Mouse (Mus musculus) adrenal gland, postnatal 36 days (tissue): Measurements from ENCODE around the gene Prkca. TPM values are rescaled to one million over a fixed set of nuclear protein-coding genes. Genes with fewer than 3 reads are reported as not detected.

ENCODE experiments used
- DNase-seq, 2 experiments: peaks; one replicate each; pipeline ENCODE4 v3.0.0; 2021; ENCODE audit warnings: mixed read lengths in 1 of 2
- total RNA-seq, 2 experiments: library from RNA; stranded (reverse); gene quantifications; 2 replicates each; pipeline ENCODE4 v1.2.3; 2021

Prkca gene
- total RNA-seq, 2 experiments from 2014 or later = 8.0 to 12.7 TPM

DNA sequence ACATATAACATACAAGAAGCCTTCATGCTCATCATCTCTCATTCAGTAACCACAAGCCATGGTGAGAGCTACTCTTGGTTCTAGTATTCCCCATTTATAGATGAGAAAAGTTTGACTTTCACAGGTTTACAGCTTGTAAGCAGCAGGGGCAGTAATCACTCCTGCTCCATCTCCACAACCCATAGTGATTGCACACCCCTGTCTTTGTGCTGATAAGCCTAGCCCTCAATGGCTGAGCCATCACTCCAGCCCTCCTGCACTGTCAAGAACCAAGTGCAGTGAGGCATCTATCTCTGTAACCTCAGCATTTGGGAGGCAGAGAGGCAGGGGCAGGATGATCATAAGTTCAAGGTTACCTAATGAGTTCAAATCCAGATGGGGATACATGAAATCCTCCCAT is 48.4 kb downstream of the Prkca start:
- DNase-seq = no peak

DNA sequence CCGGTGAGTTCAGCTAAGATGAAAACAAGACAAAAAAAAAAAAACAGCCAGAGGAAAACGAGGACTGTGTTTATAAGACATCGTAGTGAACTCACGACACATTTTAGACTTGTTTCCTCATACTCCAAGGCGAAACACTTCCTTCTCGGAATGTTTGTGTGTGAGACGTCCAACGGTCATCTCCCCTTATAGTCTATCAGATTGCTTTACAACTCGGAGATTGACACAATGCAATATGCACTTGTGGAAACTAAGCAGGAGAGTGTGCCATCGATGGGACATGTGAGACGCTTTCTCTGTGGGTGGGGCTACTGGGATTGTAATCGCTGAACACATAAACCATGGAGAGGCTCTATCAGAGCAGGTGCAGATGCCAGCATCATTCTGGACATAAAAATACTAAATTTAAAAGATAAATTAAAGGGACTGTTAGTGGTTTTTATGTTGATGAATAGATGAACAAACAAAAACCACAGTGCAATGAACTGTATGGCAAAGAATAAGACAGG is 49.4 kb downstream of the Prkca start:
- DNase-seq = no peak

DNA sequence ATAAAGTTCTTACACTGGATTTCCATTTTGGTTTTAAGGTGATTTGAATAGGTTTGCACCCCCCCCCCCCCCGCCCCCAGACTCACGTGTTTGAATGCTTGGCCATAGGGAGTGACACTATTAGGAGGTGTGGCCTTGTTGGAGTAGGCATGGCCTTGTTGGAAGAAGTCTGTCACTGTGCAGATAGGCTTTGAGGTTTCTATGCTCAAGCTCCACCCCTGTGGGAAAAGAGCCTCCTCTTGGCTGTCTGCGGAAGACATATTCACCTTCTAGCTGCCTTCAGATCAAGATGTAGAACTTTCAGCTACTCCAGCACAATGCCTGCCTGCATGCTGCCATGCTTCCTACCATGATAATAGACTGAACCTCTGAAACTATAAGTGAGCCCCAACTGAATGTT is 49.9 kb downstream of the Prkca start:
- no peak for DNase-seq

DNA sequence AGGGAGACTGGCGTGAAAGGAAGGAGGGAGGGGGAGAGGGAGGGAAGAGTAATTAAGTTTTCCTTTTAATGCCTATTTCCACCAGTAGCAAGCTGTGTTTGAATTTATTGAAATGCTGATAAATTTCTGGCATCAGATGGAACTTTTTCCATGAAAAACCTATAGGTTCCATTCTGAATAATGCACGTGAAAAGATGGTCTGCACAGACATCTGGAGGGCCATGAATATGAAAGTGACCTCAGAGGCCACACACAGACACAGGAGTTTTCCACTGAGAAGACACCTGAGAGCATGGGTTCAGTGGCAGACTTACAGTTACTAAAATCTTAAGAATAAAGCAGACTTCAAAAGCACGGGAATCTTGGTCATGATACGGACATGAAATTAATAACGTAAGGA is 54.5 kb downstream of the Prkca start:
- DNase-seq = no peak

DNA sequence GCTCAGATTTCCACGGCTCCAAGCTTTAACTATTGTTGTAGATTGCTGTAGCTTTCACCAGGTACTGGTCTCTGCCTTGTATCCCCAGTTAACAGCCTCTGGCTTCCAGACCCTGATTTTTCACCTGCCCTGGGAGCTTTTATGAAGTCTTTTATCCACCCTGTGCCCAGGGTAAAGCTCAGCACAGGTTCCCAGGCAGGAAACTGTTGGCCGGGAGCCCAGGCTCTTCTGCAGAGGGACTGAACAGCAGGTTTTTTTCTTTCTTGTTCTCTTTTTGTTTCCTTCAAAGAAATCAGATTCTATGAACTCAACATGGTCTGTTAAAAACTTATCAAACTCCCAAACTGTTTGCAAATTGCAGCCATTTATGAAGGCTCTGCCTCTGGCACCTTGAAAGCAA is 56.4 kb downstream of the Prkca start:
- DNase-seq = no peak

DNA sequence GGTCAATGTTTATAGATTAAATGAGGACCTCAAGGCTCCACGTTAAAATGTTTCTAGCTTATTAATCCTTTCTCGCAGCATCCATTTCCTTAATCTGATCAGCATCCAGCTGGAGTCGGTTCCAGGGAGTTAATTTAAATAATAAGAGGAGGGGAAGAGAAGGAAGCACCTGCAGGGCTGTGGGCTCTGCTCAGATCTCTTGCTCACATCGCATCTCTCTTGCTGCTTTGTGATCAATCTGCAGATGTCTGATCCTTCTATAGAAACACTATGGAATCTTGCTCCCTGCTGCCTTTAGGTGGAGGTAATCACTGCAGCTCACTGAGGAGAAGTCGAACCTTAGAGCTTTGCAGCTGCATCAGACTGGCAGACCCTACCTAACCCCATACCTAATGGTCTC is 58.7 kb downstream of the Prkca start:
- DNase-seq = no peak

DNA sequence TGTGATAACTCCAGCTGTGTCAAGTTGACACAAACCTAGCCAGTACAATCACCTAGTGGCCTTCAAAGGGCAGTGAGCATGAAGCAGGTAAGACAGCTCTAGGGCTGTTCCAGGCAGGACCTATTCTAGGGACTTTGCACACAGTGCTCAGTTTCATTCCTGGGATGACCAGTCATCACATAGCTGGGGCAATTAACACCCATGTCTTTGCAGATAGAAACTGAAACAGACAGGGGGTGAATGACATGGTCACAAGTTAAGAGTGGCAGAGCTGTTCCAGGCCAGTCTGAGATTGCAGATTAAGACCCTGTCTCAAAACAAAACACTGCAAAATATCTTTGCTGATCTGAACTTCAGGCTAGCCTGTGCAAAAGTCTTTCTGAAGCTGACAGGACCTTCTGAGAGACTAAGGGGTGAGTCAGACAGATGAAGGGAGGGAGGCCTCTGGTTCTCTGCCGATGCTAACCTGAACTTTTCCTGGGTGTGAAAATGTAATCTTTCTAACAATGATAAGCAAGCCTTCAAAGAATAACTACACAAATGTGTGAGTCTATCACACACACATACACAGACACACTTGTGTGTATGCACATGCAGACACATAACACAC is 60.8 kb downstream of the Prkca start:
- no peak for DNase-seq

DNA sequence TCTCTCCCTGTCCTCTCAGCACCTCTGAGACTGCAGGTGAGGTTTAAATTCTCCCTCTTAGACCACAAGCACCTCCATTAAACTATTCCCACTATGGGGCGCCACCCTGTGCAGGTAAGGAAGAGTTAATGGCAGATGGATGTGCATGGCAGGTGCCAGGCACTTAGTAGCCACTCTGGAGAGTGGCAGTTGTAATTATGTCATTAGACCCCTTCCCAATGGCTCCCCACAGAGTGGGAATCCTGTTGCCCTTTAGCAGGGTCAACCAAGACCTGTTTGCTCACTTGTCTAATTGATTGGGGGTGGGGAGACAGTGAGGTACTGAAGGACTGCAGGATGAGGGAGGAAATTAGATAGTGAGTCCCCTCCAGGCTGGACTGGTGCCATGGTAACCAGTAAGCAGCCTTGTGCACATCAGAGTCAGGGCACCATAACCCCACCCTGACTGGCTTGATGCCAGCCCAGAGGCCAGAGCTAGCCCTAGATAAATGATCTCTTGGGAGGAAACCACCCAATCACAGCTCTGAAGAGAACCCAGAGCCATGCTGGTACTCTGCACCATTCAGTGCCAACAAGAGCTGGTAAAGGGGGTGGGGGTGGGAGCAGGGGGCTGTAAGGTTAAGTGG is 63.9 kb downstream of the Prkca start:
- no peak for DNase-seq

DNA sequence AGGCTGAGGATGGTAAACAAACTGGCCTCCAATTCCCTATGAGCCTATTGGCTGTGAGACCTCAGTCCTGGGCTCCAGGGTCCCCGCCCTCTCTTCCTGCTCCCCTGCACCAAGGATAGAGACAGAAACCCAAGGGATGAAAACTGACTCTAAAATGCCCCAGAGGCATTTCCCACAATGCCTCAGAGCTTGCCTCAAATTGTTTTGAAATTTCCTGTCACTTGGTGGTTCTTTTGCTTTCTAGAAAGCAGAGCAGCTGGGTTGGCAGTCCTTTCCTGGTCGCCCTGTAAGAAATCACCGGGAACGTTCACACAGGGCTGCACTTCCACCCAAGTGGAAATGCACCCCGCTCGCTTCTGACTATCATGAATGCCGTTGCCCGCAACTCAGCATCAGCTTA is 66.6 kb downstream of the Prkca start:
- no peak for DNase-seq

DNA sequence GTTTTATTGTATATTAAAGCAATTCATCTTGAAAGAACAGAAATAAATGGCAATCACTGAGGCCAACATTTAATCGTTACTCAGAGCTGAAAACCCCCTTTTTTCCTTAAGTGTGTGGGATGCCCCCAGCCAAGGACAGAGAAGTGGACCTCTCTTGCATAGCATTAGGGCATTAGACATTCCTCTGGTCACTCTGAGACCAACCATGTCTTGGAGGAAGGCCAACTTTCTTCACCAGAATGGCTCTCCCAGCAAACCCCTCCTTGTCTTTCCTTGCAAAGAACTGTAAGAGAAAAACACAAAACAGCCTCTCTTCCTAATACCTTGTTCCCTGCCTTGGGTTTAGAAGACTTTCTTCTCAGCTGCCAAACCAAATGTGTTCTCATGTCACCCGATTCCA is 67.6 kb downstream of the Prkca start:
- no peak for DNase-seq

DNA sequence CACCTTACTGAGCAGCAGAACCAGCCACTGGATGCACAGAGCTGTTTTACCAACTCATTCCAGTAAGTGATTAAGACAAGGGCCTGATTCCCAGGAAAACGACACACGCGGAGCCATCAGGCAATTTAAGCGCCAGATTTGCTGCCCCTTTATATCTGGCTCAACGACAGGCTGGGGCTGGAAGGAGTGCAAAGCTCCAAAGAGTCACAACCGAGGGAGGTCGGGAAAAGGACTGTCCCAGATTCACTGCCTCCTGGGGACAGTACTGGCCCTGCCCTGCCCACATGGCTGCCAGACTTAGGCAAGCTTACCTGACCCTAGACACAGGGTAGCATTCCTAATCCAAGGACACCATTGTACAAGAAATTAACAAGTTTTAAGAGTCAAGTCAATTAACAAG is 69.7 kb downstream of the Prkca start:
- DNase-seq = no peak

DNA sequence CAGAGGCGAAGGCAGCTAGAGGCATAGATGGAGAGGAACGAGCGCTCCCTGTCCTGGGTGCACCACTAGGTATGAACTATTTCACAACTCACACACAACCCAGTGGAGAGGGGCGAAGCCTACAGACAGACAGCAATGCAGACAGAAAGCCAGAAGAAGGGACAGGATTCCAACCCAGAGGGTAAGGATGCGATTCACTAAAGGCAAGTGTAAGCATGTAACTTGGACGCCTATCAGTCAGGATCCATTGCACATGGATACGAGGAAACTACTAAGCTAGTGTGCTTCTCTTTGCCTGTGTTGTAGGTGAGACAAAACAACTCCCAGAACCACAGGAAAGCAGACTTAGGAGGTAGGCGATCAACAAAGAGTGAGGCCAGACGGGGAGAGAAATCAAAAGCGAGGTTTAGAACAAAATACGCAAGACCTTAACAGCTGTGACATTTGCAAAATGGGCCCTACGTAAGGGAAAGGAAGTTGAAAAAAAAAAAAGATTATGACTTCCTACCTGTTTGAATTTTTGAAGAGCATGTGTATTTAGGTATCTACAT is 70.2 kb downstream of the Prkca start:
- DNase-seq = no peak

DNA sequence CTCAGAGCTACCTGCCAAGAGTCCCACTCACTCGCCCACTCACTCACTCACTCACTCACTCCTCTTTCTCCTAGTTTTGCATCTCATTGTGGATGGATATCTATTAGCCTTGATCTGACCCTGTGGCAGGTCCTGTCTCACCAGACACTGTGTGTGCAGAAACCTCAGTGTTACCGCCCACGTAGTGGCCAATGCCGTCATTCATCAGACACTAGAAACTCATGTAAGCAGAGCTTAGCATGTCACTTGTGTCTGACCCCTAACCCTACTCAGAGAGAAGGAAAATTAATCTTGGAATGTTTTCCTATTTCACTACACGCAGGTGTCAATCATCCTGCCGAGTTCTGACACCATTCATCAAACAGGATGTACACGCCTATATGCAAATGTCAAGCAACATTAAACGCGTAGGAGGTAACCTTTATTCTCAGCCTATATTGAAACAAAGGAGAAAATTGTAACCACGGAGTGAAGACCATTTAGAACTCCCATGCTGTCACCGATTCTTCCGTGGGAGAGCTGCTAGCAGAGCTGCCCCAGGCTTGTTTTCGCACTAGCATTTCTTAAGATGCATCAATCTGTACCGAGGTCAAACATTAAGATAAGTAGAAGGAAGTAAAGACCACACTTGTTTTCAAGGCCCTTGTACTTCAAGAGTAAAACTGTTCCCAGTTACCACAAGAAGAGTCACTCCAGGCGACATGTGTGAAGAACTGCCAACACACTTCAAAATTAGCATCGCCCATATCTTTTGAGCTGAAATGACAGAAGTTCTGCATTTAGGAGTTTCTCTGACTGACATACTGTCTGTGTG is 70.9 kb downstream of the Prkca start:
- DNase-seq = no peak

DNA sequence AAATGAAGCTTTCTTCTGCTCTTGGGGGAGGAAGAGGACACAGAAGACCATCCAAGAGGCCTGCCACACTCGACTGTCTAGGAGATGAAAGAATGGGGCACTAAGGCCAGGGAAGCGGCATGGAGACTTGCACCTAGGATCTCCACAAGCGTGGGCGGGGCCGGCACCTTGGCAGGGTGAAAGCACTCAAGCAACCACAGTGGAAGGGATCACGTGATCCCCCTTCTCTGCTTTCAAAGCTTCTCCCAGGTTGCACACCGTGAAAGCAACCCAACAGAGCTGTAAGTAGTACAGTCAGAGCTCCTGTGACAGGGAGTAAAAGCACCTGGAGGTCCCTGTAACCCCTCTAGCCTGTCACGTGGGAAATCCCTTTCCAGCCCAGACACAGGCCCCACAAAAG is 72.4 kb downstream of the Prkca start:
- DNase-seq = no peak

DNA sequence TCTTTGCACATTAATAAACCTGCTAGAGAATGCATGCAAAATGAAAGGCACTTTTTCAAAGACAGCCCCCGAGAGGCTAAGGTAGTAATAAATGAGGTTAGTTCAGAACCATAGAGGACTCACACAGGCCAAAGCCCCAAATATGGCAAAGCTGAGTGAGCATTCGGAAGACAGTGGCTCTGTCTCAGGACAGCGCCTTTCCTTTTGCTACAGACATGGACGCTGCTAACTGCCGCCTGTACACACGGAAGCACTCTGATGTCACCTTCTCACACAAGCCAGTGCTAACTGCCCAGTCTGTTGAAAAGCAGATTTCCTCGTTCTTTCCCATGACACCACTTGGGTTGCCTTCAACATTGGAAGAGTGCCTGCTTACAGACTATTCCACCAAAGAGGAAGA is 74.2 kb downstream of the Prkca start:
- no peak for DNase-seq

DNA sequence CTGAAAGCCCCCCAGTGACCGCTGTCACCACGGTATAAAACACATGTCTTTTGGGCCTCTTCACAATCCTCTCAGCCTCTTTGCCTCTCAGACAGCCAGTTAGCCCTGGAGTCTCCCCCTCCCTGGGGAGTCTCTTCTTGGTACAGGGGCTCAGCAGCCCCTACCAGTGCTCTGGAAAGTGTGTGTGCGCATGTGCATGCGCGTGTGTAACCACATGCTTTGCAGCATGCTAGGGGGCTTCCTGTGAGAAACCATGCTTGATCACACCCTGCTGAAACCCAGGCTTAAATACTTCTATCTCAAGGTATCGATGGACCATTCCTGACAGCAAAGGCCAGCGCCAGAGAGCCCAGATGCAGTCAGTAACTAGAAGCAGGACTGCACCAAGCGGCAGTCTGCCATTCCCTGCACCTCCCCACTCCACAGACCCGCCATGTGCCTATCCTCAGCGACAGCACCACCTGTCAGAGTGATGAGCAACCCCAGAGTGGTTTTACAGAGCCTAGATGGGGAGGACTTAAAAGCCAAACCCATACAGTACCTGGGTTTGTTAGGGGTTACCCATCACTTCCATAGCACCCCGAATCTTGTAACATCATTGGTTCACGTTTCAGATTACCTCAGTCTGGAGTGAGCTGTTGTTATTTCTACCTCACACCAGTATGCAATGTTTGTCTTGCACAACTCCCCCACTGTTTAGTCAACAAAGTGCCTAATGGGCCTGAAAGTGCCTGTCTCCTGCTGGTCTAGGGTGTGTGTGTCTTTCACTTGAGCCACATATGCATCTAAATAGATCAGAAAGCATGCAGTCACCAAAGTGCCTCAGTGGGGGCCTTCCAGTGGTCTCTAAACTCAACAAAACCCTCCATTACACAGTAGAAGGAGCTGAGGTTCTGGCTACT is 75.1 kb downstream of the Prkca start:
- DNase-seq = no peak

DNA sequence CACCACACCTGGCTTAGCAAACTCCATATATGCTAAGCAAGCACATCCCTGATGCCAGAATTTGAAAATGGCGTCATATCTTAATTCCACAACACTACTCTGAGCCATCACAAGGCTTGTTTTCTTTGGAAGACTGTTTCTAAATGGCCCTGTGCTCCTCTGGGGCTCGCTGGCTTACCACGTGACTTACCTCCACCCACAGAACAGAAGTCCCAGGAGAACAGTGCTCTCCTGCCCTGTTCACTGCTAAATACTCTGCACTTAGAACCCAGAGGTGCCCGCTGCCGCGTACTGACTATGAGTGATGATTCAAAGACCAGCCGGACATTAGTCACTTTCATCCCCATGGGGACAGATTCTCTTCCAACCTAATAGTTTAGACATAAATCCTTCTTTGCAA is 75.9 kb downstream of the Prkca start:
- peak in 1 of 2 experiments; percentile 16 for DNase-seq

DNA sequence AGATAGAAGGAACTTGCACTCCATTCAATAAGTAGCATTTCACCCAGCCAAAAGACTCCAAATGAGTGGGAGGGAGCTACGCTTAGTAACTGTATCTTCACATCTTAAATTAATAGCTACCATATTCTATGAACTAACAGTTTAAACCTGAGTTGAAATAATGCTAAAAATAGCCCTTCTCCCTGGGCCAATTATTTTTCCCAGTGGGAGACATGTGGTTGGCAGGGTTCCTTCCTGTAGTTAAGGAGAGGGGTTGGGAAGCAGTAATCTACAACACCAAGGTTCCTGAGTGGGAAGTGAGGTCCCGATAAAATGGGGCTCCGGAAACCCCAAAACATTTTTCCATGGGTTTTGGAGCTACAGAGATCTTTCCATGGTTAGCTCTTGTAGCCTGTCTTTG is 76.7 kb downstream of the Prkca start:
- no peak for DNase-seq

DNA sequence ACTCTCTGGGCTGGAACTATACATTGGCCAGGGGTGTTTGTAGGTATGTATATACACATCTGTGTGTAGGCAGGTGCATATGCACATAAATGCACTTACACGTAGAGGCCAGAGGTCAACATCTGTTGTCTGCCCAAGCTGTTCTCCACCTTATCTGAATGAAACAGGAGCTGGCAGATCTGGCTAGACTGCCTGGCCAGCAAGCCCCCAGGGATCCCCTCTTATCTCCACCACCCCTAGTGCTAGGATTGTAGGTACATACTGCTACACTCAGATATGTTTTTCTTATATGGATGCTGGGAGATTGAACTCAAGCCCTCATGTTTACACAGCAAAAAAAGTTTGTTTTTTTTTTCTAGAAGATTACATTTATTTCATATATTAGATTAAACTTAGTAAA is 79.9 kb downstream of the Prkca start:
- DNase-seq = no peak

DNA sequence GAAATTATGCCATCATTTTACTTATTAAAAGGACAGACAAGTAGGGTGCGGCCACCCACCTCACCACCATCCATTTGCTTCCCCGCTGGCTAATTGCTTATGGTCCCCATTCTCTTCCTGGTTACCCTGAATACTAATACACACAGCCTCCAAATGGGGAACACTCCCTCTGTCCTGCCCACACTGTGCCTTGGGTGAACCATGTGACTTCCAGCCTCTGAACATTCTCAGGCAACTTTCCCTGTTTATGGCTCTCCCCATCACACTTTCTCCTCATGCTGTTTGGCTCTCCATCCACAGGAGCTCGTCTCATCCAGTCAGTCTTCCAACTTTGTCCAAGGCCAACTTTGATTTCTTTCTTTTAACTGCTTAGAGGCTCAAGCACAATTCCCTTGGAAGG is 80.3 kb downstream of the Prkca start:
- no peak for DNase-seq

DNA sequence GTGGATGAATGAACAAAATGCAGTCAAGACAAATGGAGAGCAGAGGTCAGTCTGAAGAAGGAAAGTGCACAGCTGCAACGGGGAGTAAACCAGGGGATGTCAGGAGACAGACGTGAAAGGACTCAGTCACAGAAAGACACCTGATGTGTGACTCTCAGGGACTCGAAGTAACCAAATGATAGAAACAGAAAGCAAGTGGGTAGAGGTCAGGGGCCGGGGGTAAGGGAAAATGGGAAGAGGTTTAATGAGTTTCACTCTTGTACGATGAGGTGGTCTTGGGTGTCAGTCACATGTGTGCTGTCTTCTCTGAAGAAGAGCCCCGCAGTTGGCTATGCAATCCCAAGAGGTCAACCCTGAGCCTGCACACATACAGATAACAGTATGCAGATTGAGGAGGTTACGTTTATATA is 82.0 kb downstream of the Prkca start:
- no peak for DNase-seq
